Mouse (Mus musculus) thymus, adult 2 months (tissue): ENCODE results near the gene Abracl. TPM values are rescaled to one million over a fixed set of nuclear protein-coding genes. Genes with fewer than 3 reads are reported as not detected.

Experiments used
- DNase-seq: peaks from one replicate; pipeline ENCODE4 v3.0.0; 2021
- H3K27ac ChIP-seq: fragments of 200-500 bp; 2 replicates; pipeline ENCODE4 v1.5.1; 2012; ENCODE audit warnings: low read length, control low read depth; ENCODE audit not compliant: control insufficient read depth, insufficient read depth
- H3K27me3 ChIP-seq: fragments of 200-500 bp; 2 replicates; pipeline ENCODE4 v1.6.1; 2012; ENCODE audit warnings: mild to moderate bottlenecking, low read length, moderate library complexity, mixed read lengths; ENCODE audit not compliant: control insufficient read depth, insufficient read depth
- H3K36me3 ChIP-seq: fragments of 200-500 bp; 2 replicates; pipeline ENCODE4 v1.6.1; 2012; ENCODE audit warnings: mild to moderate bottlenecking, low read length, moderate library complexity; ENCODE audit not compliant: control insufficient read depth, insufficient read depth
- H3K4me1 ChIP-seq: fragments of 200-500 bp; replicated peaks from 2 replicates; pipeline ENCODE4 v1.6.1; 2012; ENCODE audit warnings: low read length; ENCODE audit not compliant: control insufficient read depth, insufficient read depth
- H3K4me3 ChIP-seq: fragments of 200-500 bp; 2 replicates; pipeline ENCODE4 v1.5.1; 2012; ENCODE audit warnings: mild to moderate bottlenecking, low read length, control low read depth, moderate library complexity; ENCODE audit not compliant: control insufficient read depth, insufficient read depth
- CTCF ChIP-seq: fragments of 200-500 bp; IDR thresholded peaks from 2 replicates; pipeline ENCODE4 v1.5.1; 2012; ENCODE audit warnings: mild to moderate bottlenecking, control low read depth, low read length, moderate library complexity, borderline replicate concordance; ENCODE audit not compliant: control insufficient read depth, poor library complexity, insufficient read depth; ENCODE audit errors: extremely low read depth
- POLR2A ChIP-seq: fragments of 200-500 bp; IDR thresholded peaks from 2 replicates; pipeline ENCODE4 v1.6.1; 2012; ENCODE audit warnings: mild to moderate bottlenecking, low read length, control low read depth, moderate library complexity; ENCODE audit not compliant: control insufficient read depth, poor library complexity, insufficient read depth; ENCODE audit errors: extremely low read depth
- WGBS: fragments of 180-500 bp; shearing (Covaris S2); methylation state at CpG from one replicate; pipeline ENCODE4 v1.1.7; 2018; 5-methylcytosine and 5-hydroxymethylcytosine counted together
- polyA plus RNA-seq: library from polyadenylated mRNA; depleted of rRNA; stranded (reverse); fragments of >200 nt; gene quantifications from 2 replicates; pipeline ENCODE4 v1.2.3, GENCODE M21; 2012; rRNA removed

Gene Abracl
- polyA plus RNA-seq, 1 experiment: 16.0 TPM

GRCm38 (mm10) chr10:17987823-17988423, 35.2 kb downstream of the Abracl start:
- Histone ChIP-seq H3K4me1 (peaks cover 13% of the 10 kb centered on the region), H3K36me3 (no peaks in the 10 kb centered on the region), H3K27me3 (no peaks in the 10 kb centered on the region), H3K4me3 (no peak overlapping the region), H3K27ac (peak overlapping the region; percentile 68)
- DNase-seq: peak; percentile 13
- TF ChIP-seq CTCF (no peak), POLR2A (no peak)
- 56% methylated on average over 8 of the region's 8 CpGs for WGBS

GRCm38 (mm10) chr10:17983313-17983712, 39.8 kb downstream of the Abracl start:
- Histone ChIP-seq H3K4me1 (peaks cover 2% of the 10 kb centered on the region), H3K36me3 (no peaks in the 10 kb centered on the region), H3K27me3 (no peaks in the 10 kb centered on the region), H3K27ac (no peak overlapping the region), H3K4me3 (no peak overlapping the region)
- TF ChIP-seq POLR2A (no peak), CTCF (no peak)
- no peak for DNase-seq
- 99% methylated on average over 2 of the region's 2 CpGs for WGBS

DNA sequence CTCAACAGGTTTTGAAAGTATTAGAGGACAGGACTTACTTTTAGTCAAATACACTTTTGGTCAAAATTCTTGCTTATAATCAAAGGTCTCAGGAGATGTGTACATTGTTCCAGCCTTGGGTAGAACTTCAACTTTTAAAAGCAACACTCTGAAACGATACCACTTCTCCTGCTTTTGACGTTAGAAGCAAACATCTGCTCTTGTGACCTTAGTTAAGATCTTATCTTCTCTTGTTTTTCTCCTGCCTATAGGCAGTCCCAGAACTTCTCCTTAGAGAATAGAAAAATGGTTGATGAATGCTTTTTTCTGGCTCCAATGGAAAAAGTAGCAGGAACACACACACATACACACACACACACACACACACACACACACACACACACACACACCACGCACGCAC, 57.0 kb downstream of the Abracl start:
- Histone ChIP-seq H3K27me3 (no peaks in the 10 kb centered on the region), H3K27ac (no peak overlapping the region), H3K4me1 (no peaks in the 10 kb centered on the region; the same call in 1 of the 2 replicates), H3K4me3 (no peak overlapping the region), H3K36me3 (no peaks in the 10 kb centered on the region)
- DNase-seq: no peak
- 36% methylated on average over 4 of the region's 4 CpGs for WGBS
- TF ChIP-seq CTCF: no peak
- TF ChIP-seq POLR2A: no peak

Other genes with a start within 250 kb of the Abracl start
- gene Txlnb, start 227.1 kb downstream of the Abracl start, polyA plus RNA-seq: 0.59 and 5.5 TPM in 2 replicates
- 34.0 and 37.9 TPM in 2 replicates for gene Heca, start 75.2 kb downstream of the Abracl start, polyA plus RNA-seq
- 95.8 and 98.1 TPM in 2 replicates for gene Reps1, start 32.6 kb upstream of the Abracl start, polyA plus RNA-seq
- gene Ect2l, start 187.6 kb upstream of the Abracl start, polyA plus RNA-seq: 0.22 and 0.41 TPM in 2 replicates
- gene Ccdc28a, start 211.7 kb upstream of the Abracl start, polyA plus RNA-seq: 27.8 and 40.5 TPM in 2 replicates